Mouse (Mus musculus): ENCODE results near the gene B4galt4.

GRCm38 (mm10) chr16:38729610-38730288 lies 12.3 kb upstream of the B4galt4 start:
- peak; percentile 77 for TF ChIP-seq CTCF (IDR thresholded peaks at IDR 0.05; ENCODE audit: low read depth)
- no peak; the same call in 1 of the 2 replicates for TF ChIP-seq EP300 (IDR thresholded peaks at IDR 0.05; ENCODE audit: low read depth)

All from heart, postnatal 0 days (tissue).